Mouse (Mus musculus) kidney, postnatal 36 days (tissue): Measurements from ENCODE around the gene Nt5dc2.
A peak's percentile ranks its signal among the peaks of the same experiment; 100 is the strongest.

ENCODE experiments used
- DNase-seq, 2 experiments: peaks; one replicate each; pipeline ENCODE4 v3.0.0; 2021 to 2022; ENCODE audit warnings: mixed read lengths in 2 of 2

Gene Nt5dc2

DNA sequence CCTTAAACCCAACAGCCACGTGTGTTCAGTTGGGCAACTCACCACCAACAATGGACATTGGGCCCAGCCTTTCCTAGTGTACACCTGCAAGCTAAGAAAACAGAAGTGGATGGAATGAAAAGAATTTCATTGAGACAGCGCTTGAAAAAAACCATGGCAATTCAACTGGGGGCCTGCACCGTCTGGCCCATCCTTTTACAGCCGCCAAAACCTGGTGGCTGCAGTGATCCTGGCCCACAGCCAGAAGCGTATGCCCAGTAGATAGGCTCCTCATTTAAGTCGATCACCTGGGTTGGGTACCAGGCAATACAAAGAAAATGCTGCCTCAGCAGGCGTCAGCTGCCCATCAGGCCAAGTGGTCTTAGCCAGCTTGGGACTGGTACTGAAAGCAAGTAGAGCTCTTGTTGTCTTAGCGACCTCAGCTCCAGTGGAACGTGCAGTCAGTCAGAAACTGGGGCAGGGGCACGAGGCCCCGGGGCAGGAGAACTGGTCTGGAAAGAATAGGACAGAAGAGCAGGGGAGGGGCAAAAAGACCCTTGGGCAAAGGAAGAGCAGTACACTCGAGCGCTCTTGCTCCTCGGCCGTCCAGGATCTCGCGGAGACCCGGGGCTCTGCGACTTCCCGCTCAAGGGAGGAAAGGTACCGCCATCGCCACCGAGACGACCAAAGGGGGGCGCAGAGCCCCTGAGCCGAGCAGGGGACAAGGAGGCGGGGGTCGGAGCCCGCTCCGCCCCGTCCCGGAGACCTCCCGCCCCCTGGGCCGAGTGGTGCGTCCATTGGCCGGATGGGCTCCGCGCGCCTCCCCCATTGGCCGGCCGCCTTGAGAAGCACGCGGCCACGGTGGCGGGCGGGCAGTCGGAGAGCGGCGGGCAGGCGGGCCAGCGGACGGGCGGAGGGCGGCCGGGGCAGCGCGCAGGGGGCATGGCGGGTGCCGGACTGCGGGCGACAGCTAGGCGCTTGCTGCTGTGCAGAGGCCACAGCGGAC, at the start of gene Nt5dc2:
Gene Nt5dc2 (plus strand): TSS at position 818 of the 985 bp plus-strand sequence.
- DNase-seq: peak; percentile 92 to 96

DNA sequence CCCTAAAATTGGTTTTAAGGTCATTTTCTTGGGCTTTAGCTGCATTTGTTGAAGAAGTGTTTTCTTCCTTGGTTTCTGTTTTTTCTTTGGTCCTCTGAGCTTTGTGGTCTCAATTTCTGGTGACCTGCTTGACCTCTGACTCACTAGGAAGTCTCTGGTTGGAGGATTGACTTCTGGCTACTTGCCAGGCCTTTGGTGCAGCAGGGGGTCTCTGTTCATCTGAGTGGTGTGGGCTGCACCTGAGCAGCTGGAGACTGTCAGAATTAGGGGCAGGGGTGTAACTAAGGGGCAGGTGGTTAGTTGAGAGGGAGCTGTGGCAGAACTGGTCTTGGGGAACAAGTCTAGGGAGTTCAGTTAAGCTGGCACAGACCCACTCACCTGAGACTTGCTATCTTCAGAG, 49.7 kb upstream of the Nt5dc2 start:
- DNase-seq: no peak

DNA sequence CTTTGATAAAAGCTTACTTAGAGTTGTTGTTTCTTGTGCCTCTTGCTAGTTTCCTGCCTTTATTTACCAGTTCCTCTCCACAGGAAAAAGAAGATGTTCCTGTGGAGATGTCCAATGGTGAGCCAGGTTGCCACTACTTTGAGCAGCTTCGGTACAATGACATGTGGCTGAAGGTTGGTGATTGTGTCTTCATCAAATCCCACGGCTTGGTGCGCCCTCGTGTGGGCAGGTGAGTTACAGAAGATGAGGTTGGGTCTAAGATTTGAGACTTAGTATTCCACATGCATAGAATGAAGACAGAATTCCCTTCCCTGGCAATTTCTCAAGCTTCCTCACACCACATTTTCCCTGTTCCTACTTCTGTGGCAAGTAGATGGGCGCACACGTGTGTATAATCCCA, 43.4 kb upstream of the Nt5dc2 start:
- DNase-seq: peak in 1 of 2 experiments; percentile 78

DNA sequence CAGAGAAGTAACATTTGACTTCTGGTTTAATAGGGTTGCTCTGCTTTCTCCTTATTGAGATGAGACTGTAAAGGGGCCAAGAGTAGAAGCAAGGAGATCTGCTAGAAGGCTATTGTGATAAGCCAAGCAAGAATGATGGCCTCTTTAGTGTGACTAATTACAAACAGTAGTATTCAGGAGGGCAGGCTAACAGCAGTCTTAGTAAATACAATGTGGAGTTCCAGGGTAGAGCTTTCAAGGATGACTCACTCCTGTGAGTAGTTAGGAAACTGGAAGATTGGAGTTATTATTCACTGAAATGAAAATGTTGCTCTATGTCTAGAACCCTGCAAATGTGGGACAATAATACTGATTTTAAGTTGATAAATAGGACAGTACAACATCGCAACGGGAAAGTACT, 42.3 kb upstream of the Nt5dc2 start:
- DNase-seq: no peak

DNA sequence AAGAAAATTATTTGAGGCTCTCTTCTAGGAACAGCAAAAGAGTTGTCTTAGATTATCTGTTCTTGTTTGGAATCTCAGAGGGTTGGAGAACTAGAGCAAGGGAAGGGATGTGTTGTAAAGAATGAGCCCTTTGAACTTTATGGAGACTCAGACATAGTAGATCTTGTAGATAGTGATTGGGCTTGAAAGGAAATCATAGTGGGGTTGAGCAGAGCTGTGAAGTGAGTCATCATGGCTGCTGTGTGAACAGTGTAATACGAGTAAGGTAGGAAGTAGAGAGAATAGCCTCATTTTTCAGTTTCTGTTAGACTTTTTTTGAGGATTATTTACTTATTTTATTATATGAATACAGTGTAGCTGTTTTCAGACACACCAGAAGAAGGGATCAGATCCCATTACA, 40.9 kb upstream of the Nt5dc2 start:
- no peak for DNase-seq

DNA sequence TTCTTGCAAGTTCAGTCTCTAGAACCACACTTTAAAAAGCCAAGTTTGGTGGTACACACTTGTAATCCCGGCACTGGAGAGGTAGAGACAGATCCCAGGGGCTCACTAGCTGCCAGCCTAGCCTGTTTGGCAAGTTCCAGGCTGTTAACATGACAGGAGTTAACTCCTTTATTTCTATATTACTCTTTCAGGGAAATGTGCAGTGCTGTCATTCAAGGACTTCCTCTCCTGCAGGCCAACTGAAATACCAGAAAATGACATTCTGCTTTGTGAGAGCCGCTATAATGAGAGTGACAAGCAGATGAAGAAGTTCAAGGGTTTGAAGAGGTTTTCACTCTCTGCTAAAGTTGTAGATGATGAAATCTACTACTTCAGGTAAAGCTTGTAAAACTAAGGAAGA, 25.7 kb upstream of the Nt5dc2 start:
- no peak for DNase-seq

DNA sequence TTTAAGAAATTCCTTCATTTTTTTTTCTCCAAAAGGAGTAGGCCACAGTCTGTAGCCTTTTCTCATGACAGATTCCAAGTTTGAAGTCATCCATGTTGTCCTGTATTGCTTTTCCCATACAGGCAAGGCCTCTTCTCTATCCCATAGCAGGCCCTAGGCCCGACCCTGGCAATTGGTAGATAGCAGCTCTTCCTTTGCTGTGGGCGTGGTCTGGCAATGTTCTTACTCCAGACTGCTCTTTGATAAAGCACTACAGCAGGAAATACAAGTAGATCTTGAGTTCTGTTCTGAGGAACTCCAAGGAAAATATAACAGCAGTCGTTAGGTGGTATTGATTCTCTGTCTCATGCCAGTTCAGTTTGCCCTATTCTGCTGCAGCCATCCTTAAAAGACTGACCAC, 20.2 kb upstream of the Nt5dc2 start:
- no peak for DNase-seq

DNA sequence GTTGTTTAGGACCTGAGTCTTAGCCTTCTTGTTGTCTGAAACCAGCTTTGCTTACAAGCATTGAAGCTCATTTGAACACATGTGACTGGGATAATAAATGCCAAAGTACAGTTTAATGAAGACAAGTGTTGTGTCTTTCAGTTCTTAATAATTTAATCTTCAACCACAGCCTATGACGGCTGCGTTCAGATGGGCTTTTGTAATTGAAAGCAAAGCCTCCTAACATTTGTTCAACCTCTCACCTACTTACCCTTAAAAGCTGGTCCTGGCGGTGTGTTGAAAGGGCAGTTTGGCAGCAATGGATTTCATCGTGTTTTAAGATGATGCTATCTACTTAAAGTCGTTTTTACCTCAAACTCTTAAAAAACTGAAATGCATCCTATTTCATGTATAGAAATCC, 18.7 kb upstream of the Nt5dc2 start:
- DNase-seq: peak; percentile 25 to 56

DNA sequence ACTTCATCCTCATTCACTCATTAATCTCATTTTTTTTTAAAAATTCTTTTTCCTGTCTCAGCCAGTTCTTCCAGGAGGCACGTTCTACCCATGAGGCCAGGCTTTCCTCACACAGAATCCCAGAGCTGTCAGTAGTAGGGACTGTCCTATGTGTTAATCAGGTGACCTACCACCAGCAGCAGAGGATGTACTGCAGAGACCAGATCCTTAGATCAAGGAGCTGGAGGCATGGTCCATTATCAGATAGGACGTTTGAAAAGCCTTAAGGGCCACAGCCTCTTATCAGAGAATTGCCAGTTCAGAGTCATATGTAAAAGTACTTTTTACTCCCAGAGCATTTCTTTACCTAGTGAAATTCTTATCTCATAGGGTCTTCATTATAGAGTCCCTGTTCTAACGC, 16.8 kb upstream of the Nt5dc2 start:
- DNase-seq: no peak

DNA sequence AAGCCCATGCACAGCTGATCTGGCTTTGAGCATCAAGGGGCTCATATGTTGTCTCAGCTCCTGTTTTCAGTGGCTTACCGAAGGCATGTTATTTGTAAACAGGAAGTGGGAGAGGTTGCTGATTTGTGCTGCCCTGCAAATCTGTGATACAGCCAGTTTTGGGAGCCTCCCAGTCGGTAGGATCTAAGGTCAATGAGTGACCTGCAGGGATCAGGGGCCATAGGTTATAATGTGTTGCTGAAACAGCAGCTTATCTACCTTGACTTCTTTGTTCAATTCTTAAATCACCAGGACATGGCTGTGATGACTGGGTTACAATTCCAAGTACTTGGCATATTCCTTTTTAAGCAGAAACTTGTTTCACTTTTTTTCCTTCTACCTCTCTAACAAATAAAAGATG, 15.3 kb upstream of the Nt5dc2 start:
- DNase-seq: no peak

DNA sequence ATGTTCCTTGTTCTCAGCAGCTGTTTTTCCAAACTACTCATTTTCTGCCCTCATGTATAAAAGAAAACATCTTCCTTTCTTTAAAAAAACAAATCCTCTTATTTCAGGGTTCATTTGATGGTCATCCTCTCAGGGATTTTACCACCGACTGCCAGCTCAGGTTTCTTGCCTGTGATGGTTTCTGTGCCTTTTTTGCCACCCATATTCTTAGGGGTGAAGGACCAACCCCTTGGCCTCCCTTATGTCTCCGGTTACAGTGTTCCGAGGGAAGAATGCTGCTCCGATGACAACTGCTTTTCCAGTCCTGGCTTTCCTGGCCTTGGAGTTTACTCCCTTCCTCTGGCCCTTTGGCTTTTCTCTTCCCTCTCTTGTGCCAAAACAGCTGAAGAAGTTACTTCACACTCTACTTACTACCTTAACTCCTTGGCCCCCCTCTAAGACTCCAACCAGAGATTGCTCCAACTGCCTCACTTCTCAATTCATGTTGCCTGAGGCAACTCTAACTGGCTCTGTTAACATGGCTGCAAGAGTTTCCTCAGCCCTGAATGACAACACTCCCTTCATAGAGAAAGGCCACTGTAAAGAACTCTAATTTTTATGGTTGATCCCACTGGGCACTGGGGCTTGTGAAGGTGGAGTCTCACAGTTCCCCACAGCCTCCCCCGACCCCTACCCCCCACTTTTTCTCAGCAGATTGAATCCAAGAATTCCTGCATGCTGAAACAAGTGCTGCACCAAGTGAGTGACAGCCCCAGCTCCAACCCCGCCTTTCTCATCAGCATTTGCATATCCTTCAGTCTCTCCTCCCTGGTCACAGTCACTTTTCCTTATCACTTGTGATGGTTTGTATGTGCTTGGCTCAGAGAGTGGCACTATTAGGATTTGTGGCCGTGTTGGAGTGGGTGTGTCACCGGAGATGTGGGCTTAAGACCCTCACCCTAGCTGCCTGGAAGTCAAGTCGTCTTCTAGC, 5.5 kb upstream of the Nt5dc2 start:
- no peak for DNase-seq

DNA sequence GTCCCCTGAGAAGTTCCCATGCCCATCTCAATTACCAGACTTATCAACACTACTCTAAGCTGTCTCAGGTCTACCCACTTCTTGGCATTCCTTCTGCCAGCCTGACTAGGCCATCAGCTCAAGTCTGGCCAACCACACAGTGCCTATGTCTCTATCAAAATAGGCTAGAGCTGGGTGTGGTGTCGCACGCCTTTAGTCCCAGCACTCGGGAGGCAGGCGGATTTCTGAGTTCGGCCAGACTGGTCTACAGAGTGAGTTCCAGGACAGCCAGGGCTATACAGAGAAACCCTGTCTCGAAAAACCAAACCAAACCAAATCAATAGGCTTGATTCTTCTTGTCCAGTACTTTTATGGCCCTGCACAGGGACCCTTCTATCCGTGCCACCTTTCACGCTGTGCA, 4.0 kb upstream of the Nt5dc2 start:
- DNase-seq: no peak

DNA sequence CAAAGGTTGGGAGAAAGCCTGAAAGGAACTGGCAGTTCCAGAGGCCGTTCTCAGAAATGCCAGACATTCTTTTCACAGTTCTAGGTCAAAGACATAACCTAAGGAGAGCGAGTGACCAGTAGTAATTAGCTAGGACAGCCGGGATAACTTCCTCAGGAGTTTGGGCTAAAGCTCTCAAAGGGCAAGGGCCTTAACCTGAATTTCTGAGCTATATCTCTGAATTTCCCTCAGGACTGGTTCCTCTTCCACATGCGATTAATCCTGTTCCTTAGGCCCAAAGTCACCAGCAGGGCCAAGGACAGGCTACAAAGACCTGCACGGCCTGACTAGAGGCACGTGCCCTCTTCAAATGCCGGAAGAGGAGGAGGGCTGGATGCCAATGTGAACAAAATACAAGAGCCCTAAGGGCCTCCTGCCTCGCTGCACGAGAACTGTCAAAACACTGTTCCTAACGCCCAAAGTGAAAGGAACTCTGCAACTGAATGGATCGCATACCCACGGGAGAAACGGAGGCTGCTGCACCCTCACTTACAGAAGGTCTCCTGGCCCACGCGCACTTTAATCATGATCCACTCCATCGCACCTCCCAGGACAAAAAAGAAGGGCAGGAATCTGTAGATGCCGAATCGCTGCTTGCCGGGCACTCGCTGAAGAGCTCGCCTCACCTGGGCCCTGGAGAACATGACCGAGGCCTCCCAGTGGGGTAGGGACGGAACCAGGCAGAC, 2.6 kb upstream of the Nt5dc2 start:
- DNase-seq: peak; percentile 76 to 77

DNA sequence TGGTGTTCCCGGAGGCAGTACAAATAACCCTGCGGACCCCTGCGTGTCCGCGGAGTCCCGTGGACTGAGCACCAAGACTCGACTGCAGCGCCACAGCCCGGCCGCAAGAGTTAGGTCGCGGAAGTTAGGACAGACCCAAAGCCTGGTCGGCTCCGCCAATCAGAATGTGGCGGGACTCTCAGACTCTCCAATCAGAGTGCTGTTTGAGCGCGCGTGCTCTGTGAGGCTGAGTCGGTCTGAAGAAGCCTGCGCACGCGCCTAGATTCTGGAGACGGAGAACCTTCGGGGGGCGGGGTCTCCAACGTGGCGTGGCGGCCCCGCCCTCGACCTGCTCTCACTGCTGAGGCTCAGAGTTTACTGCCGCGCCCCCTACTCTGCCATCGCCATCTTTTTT, 2.0 kb upstream of the Nt5dc2 start, which contains the start of gene Smim4:
Gene Smim4 (minus strand): TSS at position 131 of the 394 bp plus-strand sequence.
- peak; percentile 99 for DNase-seq

DNA sequence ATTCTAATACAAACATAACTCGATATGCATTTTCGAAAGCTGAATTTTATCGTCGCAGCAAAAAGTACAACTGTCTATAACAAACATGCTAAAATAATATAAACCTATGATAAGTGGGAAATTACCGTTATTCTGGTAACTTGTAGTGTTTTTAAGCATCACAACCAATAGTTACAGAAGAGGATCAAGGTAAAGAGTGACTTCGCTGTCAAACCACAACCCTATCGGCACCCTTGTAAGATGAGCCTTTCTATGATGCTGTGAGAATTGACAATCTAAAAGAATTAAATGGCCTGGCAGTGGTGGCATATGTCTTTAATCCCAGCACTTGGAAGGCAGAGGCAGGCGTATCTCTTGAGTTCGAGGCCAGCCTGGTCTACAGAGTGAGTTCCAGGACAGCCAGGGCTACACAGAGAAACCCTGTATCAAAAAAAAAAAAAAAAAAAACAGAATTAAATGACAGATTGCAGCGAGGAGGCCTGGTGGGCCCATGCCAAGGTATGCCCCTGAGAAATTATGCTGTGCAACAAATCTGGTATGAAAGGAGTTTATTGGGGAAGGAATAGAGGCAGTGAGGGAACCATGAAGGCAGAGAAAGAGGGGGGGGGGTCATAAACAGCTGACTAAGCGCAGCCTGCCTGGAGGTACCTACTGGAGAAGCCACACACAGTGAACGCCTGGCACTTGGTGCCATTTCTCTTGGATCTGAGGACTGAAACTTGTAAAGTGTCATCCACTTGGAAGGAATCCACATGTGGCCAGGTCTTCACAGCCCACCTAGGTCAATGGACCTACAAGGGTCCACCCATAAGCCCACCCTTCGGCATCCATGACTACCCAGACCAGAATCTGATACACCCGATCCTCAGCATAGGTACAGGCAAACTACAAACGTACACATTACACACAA, 1.3 kb upstream of the Nt5dc2 start:
- no peak for DNase-seq

DNA sequence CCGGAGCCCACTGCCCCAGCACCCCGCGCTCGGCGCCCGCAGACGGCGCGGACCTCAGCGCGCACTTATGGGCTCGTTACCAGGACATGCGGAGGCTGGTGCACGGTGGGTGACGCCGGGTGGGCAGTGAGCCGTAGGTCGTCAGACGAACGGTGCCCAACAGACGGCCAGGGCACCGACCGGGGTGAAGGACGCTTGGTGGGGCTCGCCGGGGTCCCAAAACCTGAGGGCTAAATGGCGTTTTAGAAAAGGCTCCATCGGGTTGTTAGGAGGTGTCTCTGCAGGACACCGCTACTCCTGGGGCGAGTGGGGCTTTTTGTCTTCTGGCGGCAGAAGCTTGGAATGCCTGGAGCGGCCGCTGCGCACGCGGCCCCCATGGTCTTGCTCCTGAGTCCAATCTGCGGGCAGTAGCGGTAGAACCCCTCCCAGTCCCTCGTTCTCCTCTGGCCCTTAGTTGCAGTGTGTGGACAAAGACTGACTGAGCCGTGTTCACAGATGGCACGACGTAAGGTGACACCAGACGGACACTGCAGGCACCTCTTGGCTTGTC, 494 bp downstream of the Nt5dc2 start:
- DNase-seq: peak in 1 of 2 experiments; percentile 35

DNA sequence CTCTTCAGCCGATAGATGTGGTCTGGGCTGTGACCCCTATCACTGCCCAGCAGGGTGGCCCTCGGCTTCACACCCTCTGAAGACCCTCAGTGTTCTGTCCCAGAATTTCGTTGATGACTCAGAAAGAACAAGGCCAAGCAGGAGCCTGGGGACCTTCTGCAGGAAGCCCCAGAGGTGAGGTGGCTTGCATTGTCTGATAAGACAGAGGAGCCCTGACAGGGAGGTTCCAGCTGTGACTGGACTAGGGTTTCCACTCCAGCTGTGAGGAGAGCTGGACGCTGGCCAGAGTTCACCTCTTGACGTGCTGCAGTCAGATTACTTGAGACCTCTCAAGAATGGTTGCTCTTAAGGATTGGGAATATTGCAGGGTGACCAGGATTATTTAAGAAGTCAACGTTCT, 1.2 kb downstream of the Nt5dc2 start:
- peak in 1 of 2 experiments; percentile 65 for DNase-seq

DNA sequence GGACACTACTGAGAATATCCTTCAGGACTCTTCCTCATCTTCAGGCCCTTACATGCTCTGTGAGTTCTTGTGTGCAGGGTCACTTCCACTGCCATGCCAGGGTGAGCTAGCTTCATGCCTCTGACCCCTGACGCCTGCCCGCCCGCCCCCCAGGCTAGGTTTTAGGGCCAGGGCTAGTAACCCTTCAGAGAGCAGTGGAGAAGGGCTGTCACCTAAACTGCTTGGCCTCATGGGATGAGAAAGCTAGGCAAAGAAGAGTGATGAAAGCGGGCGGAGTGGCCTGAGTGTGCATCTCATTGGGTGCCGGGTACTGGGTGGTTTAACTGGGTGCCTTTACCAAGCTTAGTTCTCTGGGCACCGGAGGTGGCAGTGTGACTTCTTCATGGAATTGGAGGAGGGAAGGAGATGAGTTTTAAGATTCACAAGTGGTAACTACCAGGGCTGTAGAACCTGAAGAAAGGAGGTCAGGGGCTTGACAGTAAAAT, 1.7 kb downstream of the Nt5dc2 start:
- DNase-seq: no peak

DNA sequence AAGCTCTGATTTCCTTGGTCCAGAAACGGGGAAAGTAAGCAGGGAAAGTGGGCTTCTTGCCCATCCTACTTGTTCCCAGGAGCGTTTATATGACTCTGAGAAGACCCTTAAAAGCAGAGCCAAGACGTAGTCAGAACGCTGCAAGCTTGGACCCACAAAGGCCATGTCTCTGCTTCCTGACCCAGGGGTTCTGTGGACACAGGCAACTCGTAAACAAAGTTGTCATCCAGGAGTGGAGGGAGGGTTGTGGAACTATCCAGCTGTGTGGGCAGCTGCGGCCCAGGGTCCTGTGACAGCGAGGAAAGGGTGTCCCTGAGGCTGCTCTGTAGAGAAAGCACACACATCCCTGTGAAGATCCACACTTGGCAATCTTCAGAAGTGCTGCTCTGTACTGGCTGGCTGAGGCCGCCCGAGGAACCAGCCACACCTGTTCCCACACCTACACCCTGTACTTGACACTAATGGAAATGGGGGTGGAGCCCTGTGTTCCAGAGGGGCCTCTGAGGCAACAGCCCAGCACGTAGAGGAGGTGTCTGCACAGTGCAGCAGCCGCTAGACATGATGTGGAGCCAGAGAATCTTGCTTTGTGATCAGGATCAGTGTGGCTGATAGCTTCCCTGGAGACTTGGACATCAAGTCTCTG, 2.3 kb downstream of the Nt5dc2 start:
- DNase-seq: no peak
